Mouse (Mus musculus) embryonic facial prominence, embryonic 15.5 days (tissue): Measurements from ENCODE around the gene Sipa1l1. TPM values are rescaled to one million over a fixed set of nuclear protein-coding genes. Genes with fewer than 3 reads are reported as not detected.

Experiments
- ATAC-seq: fragments of 200-750 bp; cut with Nextera tagmentation; 2 replicates; pipeline ENCODE4 v1.8.0; 2017; ENCODE audit warnings: low read depth, moderate TSS enrichment; ENCODE audit not compliant: insufficient number of reproducible peaks, low FRiP score, low TSS enrichment
- H3K27ac ChIP-seq: fragments of 300-500 bp; sonication (generic); replicated peaks from 2 replicates; pipeline ENCODE4 v1.5.1; 2015; ENCODE audit warnings: mild to moderate bottlenecking, inconsistent platforms
- H3K27me3 ChIP-seq: fragments of 300-500 bp; sonication (generic); 2 replicates; pipeline ENCODE4 v1.6.1; 2015; ENCODE audit warnings: inconsistent platforms
- H3K36me3 ChIP-seq: fragments of 300-500 bp; sonication (generic); 2 replicates; pipeline ENCODE4 v1.6.1; 2015; ENCODE audit warnings: mild to moderate bottlenecking, inconsistent platforms
- H3K4me1 ChIP-seq: fragments of 300-500 bp; sonication (generic); 2 replicates; pipeline ENCODE4 v1.6.1; 2015; ENCODE audit warnings: inconsistent platforms
- H3K4me2 ChIP-seq: fragments of 300-500 bp; sonication (generic); replicated peaks from 2 replicates; pipeline ENCODE4 v1.6.1; 2015; ENCODE audit warnings: mild to moderate bottlenecking, inconsistent platforms
- H3K4me3 ChIP-seq: fragments of 300-500 bp; sonication (generic); replicated peaks from 2 replicates; pipeline ENCODE4 v1.5.1; 2015; ENCODE audit warnings: mild to moderate bottlenecking, inconsistent platforms
- H3K9ac ChIP-seq: fragments of 300-500 bp; sonication (generic); 2 replicates; pipeline ENCODE4 v1.6.1; 2015; ENCODE audit warnings: inconsistent platforms
- H3K9me3 ChIP-seq: fragments of 300-500 bp; sonication (generic); replicated peaks from 2 replicates; pipeline ENCODE4 v1.6.1; 2016; ENCODE audit warnings: inconsistent platforms
- WGBS: fragments of 180-500 bp; shearing (Covaris S2); methylation state at CpG from one replicate; pipeline ENCODE4 v1.1.7; 2015; 5-methylcytosine and 5-hydroxymethylcytosine counted together
- polyA plus RNA-seq: library from polyadenylated mRNA; unstranded; fragments of >200 nt; fragmentation: Nextera tagmentation; extraction: Ambion mirVana; gene quantifications from 2 replicates; pipeline ENCODE4 v1.2.1, GENCODE M21; 2015

Gene Sipa1l1
- polyA plus RNA-seq, 1 experiment from 2014 or later, result 29.8 TPM

DNA sequence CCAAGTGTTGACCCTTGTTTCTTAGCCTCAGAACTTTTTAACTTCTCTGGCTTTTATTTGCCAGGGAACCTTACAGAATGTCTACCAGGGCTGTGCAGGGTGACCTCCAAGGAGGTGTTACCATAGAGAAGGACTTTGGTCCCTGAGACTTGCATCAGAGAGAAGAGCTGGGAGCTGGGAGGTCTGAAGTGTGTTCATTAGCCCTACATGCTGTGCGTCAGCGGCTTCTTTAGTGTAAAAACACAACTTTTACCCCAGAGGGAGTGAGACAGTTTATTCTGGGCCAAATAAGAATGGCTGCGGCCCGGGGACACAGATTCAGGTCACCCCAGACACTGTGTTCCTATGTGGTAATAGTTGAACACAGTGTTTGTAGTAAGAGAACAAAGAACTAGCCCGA is 86.9 kb downstream of the Sipa1l1 start:
- no peak for ATAC-seq
- no peaks in the 10 kb centered on the region for H3K36me3 ChIP-seq
- H3K9ac ChIP-seq, result no peak overlapping the region
- no peaks in the 10 kb centered on the region for H3K9me3 ChIP-seq
- no peaks in the 10 kb centered on the region for H3K27me3 ChIP-seq
- peaks cover 9% of the 10 kb centered on the region for H3K4me1 ChIP-seq
- no peak overlapping the region for H3K27ac ChIP-seq
- 69% methylated on average over 5 of the region's 5 CpGs for WGBS
- no peak overlapping the region for H3K4me2 ChIP-seq
- no peak overlapping the region for H3K4me3 ChIP-seq

GRCm38 (mm10) chr12:82256921-82257500 is 87.9 kb downstream of the Sipa1l1 start:
- WGBS, result 85% methylated on average over 6 of the region's 6 CpGs
- H3K27ac ChIP-seq, result no peak overlapping the region
- no peak overlapping the region for H3K4me2 ChIP-seq
- H3K36me3 ChIP-seq, result no peaks in the 10 kb centered on the region
- ATAC-seq, result no peak
- H3K4me1 ChIP-seq, result peaks cover 9% of the 10 kb centered on the region
- H3K9ac ChIP-seq, result no peak overlapping the region
- no peaks in the 10 kb centered on the region for H3K27me3 ChIP-seq
- H3K4me3 ChIP-seq, result no peak overlapping the region
- no peaks in the 10 kb centered on the region for H3K9me3 ChIP-seq

DNA sequence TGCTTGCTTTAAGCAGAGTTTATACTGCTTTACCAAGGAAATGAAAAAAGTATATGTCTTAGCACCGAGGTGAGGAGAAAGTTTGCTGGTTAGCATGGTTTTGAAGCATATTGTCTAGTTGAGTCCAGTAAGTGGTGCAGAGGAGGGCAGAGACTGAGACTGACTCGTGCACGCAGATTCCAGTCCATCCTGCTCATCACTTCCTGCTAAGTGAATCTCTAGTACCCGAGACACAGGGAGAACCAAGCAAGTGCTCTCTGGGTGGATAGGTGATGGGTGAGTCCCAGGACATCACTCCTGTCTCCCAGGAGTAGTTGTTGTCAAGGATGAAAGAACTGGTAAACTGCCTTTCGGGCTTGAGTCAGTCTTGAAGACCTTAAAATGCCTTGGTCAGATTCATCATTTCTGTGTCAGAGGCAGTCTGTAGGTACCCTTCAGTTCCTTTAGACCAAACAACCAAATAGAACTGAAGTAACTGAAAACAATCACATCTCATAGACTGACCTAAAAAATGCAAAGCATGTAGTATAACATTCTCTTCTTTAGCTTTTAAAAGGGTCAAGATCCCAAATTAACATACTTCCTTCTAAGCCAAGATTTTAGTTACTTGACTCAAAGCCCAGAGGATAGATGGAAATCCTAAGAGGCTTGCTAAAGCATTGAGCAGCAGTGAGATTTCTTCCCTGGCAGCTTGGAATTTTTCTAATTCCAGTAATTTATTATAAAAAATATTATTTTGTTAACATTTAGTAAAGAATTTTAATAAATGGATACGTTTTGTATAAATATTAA is 89.1 kb downstream of the Sipa1l1 start:
- H3K27me3 ChIP-seq, result no peaks in the 10 kb centered on the region
- 79% methylated on average over 6 of the region's 6 CpGs for WGBS
- no peak for ATAC-seq

DNA sequence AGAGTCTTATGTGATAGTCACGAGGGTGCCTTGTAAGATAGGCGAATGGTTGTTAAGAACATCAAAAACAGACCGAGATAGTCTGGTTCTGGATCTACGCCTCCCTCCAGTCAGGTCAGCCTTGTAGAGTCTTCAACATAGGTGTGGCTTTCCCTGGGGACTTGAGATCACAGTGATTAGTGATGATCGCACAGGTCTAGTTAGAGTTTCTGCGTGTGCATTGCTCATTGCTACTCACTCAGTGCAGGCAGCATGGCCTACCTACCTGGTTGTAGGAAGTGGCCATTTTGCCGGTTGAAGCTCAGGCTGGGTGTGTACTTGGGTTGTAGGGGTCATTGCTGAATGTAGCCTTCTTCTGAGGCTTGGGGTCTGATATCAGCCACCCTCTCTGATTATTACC is 94.3 kb downstream of the Sipa1l1 start:
- H3K4me1 ChIP-seq, result peaks cover 10% of the 10 kb centered on the region; the same call in 1 of the 2 replicates
- 82% methylated on average over 7 of the region's 7 CpGs for WGBS

More for the DNA sequence above, 89.1 kb downstream of the Sipa1l1 start:
- no peaks in the 10 kb centered on the region for H3K9me3 ChIP-seq
- H3K4me2 ChIP-seq, result no peak overlapping the region
- no peaks in the 10 kb centered on the region for H3K36me3 ChIP-seq
- no peak overlapping the region for H3K4me3 ChIP-seq
- no peak overlapping the region for H3K9ac ChIP-seq
- H3K4me1 ChIP-seq, result peaks cover 9% of the 10 kb centered on the region
- H3K27ac ChIP-seq, result no peak overlapping the region

GRCm38 (mm10) chr12:82264083-82264851 is 95.1 kb downstream of the Sipa1l1 start:
- no peaks in the 10 kb centered on the region for H3K27me3 ChIP-seq
- H3K36me3 ChIP-seq, result no peaks in the 10 kb centered on the region
- H3K4me1 ChIP-seq, result peaks cover 9% of the 10 kb centered on the region; the same call in 1 of the 2 replicates
- H3K4me2 ChIP-seq, result no peak overlapping the region
- no peak overlapping the region for H3K9ac ChIP-seq
- WGBS, result 93% methylated on average over 5 of the region's 5 CpGs
- H3K4me3 ChIP-seq, result no peak overlapping the region
- no peak overlapping the region for H3K27ac ChIP-seq
- no peak for ATAC-seq
- H3K9me3 ChIP-seq, result no peaks in the 10 kb centered on the region

More for the DNA sequence above, 94.3 kb downstream of the Sipa1l1 start:
- no peak for ATAC-seq
- no peak overlapping the region for H3K4me3 ChIP-seq
- H3K27ac ChIP-seq, result no peak overlapping the region
- H3K4me2 ChIP-seq, result no peak overlapping the region
- no peaks in the 10 kb centered on the region for H3K36me3 ChIP-seq
- H3K27me3 ChIP-seq, result no peaks in the 10 kb centered on the region
- H3K9ac ChIP-seq, result no peak overlapping the region
- no peaks in the 10 kb centered on the region for H3K9me3 ChIP-seq

DNA sequence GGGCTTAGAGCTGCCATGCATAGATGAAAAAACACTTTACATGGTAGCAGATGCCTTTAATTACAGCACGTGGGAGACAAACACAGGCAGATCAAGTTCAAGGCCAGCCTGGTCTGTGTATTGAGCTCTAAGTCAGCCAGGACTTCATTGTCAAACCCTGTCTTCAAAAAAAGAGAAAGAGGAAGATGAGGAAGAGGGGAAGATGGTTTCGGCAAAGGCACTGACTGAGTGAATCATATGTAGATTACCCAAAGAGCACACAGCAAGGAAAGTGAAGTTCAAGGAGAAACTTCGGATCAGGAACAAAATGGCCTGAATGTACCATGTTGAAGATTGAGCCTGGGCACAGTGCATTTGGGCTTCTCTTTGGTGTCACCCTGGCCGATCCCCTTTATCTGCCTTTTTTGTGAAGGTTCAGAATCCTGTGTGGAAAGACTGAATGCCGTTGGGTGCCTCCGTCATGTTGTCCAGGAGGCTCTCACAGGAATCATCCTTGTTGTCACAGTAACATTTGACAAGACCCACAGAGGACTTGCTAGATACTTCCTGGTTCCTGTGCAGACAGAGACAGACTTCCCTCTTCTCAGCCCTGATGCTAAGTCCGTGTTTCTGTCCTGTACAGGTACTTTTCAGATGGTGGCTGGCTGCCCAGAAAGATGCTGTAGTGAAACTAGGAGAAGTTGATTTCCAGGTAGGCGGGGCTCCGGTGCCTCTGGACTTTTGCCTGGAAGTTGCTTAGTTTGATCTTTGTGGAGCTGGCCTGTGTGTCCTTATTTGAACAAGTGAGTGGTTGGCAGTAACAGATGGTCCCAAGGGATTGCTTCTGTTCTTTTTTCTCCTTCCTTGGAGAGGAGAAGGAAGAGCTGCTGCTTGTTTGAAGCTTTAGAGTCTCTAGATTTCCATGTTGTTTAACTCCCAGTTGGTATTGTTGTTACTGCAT is 96.5 kb downstream of the Sipa1l1 start:
- Histone ChIP-seq H3K4me3 (no peak overlapping the region), H3K27me3 (no peaks in the 10 kb centered on the region), H3K9me3 (no peaks in the 10 kb centered on the region), H3K36me3 (no peaks in the 10 kb centered on the region), H3K4me2 (no peak overlapping the region), H3K27ac (no peak overlapping the region), H3K9ac (no peak overlapping the region), H3K4me1 (peaks cover 5% of the 10 kb centered on the region; the same call in 1 of the 2 replicates)
- WGBS, result 81% methylated on average over 9 of the region's 9 CpGs
- no peak for ATAC-seq

- H3K27ac ChIP-seq, result no peak overlapping the region
Measured at GRCm38 (mm10) chr12:82271447-82271846, 102.3 kb downstream of the Sipa1l1 start.

DNA sequence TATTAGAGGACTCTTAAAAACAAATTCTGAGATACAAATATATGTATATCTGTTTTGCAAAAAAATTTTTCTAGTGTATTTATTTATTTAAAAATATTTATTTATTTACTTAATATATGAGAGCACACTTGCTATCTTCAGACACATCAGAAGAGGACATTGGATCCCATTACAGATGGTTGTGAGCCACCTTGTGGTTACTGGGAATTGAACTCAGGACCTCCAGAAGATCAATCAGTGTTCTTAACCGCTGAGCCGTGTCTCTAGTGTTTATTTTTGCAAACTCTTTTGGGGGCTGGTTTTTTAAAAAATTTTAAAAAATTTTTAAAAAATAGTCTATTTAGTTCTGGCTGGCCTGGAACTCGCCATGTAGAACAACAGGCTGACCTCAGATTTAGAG is 104.4 kb downstream of the Sipa1l1 start:
- WGBS, result 71% methylated on average over 3 of the region's 3 CpGs

More at GRCm38 (mm10) chr12:82271447-82271846, 102.3 kb downstream of the Sipa1l1 start:
- no peaks in the 10 kb centered on the region for H3K9me3 ChIP-seq
- no peaks in the 10 kb centered on the region for H3K27me3 ChIP-seq
- no peak overlapping the region for H3K4me3 ChIP-seq
- H3K36me3 ChIP-seq, result no peaks in the 10 kb centered on the region
- peaks cover 5% of the 10 kb centered on the region; the same call in 1 of the 2 replicates for H3K4me1 ChIP-seq
- no peak overlapping the region for H3K9ac ChIP-seq
- WGBS, result 65% methylated on average over 3 of the region's 3 CpGs
- ATAC-seq, result no peak
- H3K4me2 ChIP-seq, result no peak overlapping the region

GRCm38 (mm10) chr12:82274576-82274975 is 105.5 kb downstream of the Sipa1l1 start:
- no peaks in the 10 kb centered on the region for H3K36me3 ChIP-seq
- H3K4me1 ChIP-seq, result 0 out of 2 replicates have a peak, but pooled peaks cover 5% of the 10 kb centered on the region
- no peaks in the 10 kb centered on the region for H3K27me3 ChIP-seq
- no peaks in the 10 kb centered on the region for H3K9me3 ChIP-seq
- no peak overlapping the region for H3K27ac ChIP-seq
- ATAC-seq, result no peak
- H3K4me3 ChIP-seq, result no peak overlapping the region
- no peak overlapping the region for H3K9ac ChIP-seq
- 70% methylated on average over 5 of the region's 5 CpGs for WGBS
- H3K4me2 ChIP-seq, result no peak overlapping the region

More for the DNA sequence above, 104.4 kb downstream of the Sipa1l1 start:
- Histone ChIP-seq H3K9ac (no peak overlapping the region), H3K9me3 (no peaks in the 10 kb centered on the region), H3K4me2 (no peak overlapping the region), H3K36me3 (no peaks in the 10 kb centered on the region), H3K27ac (no peak overlapping the region), H3K27me3 (no peaks in the 10 kb centered on the region), H3K4me1 (0 out of 2 replicates have a peak, but pooled peaks cover 5% of the 10 kb centered on the region), H3K4me3 (no peak overlapping the region)
- ATAC-seq, result no peak

DNA sequence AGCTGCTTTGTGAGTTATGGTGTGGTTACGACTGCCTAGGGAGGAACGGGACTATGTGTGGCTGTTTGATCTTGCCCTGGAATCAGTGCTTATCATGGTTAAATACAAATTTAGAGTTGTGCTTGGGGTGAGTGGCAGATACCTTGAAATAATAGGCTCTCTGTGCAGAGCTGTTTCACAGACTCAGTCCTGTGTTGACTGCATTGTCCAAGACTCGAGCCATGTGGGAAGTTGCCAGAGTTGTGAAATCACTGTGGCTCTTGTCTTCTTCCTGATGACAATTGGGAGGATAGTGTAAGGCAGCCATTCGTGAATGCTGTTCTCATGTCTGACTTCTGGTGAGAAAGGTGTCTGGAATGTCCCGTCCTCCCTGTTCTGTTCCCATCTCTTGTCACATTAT is 106.6 kb downstream of the Sipa1l1 start:
- no peak overlapping the region for H3K27ac ChIP-seq
- H3K4me2 ChIP-seq, result no peak overlapping the region
- ATAC-seq, result no peak
- H3K9ac ChIP-seq, result no peak overlapping the region
- H3K4me1 ChIP-seq, result 0 out of 2 replicates have a peak, but pooled peaks cover 5% of the 10 kb centered on the region
- no peaks in the 10 kb centered on the region for H3K27me3 ChIP-seq
- H3K36me3 ChIP-seq, result no peaks in the 10 kb centered on the region
- H3K9me3 ChIP-seq, result no peaks in the 10 kb centered on the region
- H3K4me3 ChIP-seq, result no peak overlapping the region
- WGBS, result 55% methylated on average over 5 of the region's 5 CpGs
